Mouse (Mus musculus) layer of hippocampus, adult 2 months (tissue): ENCODE data around the gene Tmem209. TPM values are rescaled to one million over a fixed set of nuclear protein-coding genes. Genes with fewer than 3 reads are reported as not detected.
A peak's percentile ranks its signal among the peaks of the same experiment; 100 is the strongest.

ENCODE experiments used
- DNase-seq, 2 experiments: peaks; one replicate each; pipeline ENCODE4 v3.0.0; 2022; ENCODE audit warnings: low spot score in 2 of 2
- H3K27ac ChIP-seq: fragments of 200-600 bp; 2 replicates; pipeline ENCODE4 v1.8.1; 2022
- H3K4me3 ChIP-seq: fragments of 200-600 bp; 2 replicates; pipeline ENCODE4 v1.8.1; 2022; ENCODE audit warnings: mild to moderate bottlenecking
- CTCF ChIP-seq: fragments of 200-600 bp; conservative IDR thresholded peaks from 2 replicates; pipeline ENCODE4 v1.8.1; 2022; ENCODE audit warnings: antibody characterized with exemption, mild to moderate bottlenecking, moderate library complexity
- long read RNA-seq, 2 experiments: library from polyadenylated mRNA; stranded (forward); transcript quantifications; one replicate each; pipeline ENCODE4 v2.0.0; 2021; ENCODE audit warnings: borderline mapping rate in 2 of 2
- total RNA-seq, 2 experiments: library from RNA; stranded (reverse); gene quantifications; 2 replicates each; pipeline ENCODE4 v1.2.3; 2021

Tmem209 gene
- 10 to 100 TPM; 19.5 to 23.0 TPM for total RNA-seq
- long read RNA-seq, experiment 1, transcript Tmem209-204 (15 exons, 3,485 nt) = major isoform, 9 of 15 reads
- long read RNA-seq, experiment 1, partial matches to known transcripts = 4 of 15 reads
- long read RNA-seq, experiment 1, other reads (novel, unspliced or antisense) = 2 of 15 reads
- long read RNA-seq, experiment 2, transcript Tmem209-204 (15 exons, 3,485 nt) = major isoform, 17 of 25 reads
- long read RNA-seq, experiment 2, partial matches to known transcripts = 4 of 25 reads
- long read RNA-seq, experiment 2, other reads (novel, unspliced or antisense) = 2 of 25 reads

DNA sequence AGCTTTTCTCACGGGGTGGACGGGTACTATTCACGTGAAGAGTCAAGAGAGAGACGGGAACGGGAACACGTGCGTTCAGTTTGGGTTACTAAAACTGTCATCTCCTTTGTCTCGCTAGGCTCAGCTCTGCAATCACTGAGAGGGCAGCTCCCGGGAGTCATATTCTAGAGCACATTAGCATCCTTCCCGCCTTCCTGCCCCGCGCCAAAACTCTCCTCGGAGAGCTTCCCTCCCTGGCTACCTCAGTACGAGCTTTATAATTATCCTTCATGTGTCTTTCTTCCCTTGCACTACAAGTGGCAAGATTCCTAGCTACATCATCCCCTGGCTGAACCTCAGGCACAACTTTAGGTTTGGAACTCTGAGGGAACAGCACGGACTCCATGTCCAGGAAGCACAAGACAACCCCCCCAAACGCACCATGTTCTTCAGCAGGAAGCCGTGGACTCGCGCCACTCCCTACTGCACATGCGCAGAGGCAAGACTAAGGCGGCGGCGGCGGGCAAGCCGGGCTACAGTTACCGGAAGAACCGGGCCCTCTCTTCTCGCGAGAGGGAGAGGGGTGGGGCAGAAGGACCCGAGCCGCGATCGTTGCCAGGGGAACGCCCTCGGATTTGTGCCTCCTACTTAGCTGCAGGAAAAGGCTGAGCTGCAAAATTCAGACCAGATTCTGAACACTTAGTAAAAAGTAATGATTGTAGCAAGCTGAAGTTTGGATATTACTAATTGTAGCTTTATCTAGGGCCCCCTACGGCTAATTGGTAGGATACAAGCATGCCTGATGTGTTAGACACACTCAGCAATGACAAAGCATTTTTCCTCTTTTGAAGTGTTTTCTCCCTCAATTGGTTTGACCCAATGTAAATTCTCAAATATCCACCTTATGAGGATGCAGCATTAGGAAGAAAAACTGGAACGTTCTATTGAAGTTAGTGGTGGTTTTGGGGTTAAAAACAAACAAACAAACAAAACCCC, at the start of gene Tmem209, which contains the start of gene Ssmem1:
Tmem209 (minus strand) TSS at position 519 of the 975 bp plus-strand sequence.
Ssmem1 (plus strand) TSS at position 585 of the 975 bp plus-strand sequence.
- TF ChIP-seq CTCF = no peak
- Histone ChIP-seq H3K27ac (peak within 1 kb of the TSS; percentile 92), H3K4me3 (peak within 1 kb of the TSS; percentile 78)
- peak; percentile 98 to 99 for DNase-seq

DNA sequence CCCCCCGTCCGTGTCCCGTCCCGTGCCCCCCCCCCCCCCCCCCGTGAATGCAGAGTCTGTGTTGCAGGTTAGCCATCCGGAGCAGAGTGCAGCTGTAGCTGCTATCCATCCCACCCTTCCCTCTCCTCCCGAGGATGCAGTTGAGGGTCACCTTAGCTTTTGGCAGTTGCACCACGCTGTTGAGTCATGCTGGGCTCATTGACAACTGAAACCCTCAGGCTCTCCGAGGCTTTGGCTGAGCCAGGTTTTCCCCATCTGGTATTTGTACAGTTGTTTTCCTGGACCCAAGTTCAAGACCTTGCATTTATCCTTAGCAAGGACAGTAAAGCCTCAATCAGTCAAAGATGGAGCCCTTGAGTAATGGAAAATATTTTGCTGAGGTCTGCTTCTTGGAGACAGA, 46.5 kb upstream of the Tmem209 start:
- no peak overlapping the region for H3K27ac ChIP-seq
- DNase-seq = no peak

DNA sequence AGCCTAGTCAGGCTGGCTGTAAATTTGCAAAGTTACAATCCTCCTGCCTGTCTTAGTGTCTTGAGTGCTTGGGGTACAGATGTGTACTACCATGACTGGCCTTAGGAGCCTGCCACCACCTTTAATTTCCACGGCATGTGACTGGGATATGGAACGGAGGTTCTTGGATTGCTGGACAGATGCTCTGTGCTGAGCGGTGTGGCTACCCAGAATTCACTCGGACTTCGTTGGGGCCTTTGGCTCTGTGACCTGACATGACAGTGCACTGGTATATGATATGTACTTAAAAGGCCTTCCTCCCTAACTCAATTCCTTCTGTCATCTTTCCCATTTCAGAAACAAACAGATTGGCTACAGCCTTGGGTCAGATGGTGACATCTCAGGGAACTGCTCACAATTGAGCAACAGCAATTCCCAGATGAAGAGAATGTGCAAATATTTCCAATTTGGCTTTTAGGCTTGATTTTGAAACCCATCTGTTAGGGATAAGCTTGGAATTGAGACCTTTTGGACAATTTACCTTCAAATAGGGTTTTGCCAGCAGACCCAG, 45.1 kb upstream of the Tmem209 start:
- no peak for TF ChIP-seq CTCF
- no peak for DNase-seq
- no peak overlapping the region for H3K4me3 ChIP-seq
- no peak overlapping the region for H3K27ac ChIP-seq

More for the DNA sequence above, 46.5 kb upstream of the Tmem209 start:
- no peak overlapping the region for H3K4me3 ChIP-seq
- TF ChIP-seq CTCF = no peak

DNA sequence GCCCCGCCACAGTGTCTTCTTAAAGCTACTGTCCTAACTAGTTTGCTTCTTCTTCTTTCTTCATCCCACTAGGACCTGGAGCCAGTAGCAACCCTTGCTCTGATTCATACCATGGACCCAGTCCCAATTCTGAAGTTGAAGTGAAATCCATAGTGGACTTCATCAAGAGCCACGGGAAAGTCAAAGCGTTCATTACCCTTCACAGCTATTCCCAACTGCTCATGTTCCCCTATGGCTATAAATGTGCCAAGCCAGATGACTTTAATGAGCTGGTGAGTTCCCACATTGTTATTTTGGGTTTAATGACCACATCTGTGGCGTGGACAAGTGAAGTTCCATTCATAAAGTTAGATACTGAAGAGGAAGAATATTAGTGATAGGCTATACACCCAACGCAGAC, 44.5 kb upstream of the Tmem209 start:
- Histone ChIP-seq H3K27ac (no peak overlapping the region), H3K4me3 (no peak overlapping the region)
- DNase-seq = no peak
- TF ChIP-seq CTCF = no peak

DNA sequence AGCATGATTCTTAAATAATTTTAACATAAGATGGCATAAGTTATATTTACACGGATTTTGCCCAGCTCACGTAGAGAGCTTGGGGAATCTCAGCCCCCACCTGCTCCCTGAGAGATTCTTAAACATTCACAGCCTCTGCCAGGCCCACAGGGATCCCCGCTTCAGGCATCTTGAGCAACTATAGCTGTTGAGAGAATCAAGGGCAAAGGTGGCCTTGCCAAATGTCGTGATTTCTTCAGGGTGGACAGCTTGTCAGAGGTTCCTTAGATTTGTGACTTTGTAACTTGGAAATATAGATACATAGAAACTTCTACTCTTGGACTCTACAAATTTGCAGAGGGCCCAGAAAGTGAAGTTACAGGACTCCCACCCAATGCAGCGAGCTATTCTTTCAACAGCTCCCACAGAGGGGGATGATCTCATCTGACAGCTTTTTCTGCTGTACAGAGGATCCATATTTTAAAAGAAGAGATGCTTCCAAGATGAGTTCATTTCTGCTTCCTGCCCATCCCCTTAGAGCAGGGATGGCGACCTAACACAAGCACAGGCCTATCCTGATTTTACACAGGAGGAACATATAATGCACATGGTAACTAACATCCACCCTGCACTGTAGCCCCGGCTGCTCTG, 43.9 kb upstream of the Tmem209 start:
- H3K27ac ChIP-seq = no peak overlapping the region
- no peak for DNase-seq

DNA sequence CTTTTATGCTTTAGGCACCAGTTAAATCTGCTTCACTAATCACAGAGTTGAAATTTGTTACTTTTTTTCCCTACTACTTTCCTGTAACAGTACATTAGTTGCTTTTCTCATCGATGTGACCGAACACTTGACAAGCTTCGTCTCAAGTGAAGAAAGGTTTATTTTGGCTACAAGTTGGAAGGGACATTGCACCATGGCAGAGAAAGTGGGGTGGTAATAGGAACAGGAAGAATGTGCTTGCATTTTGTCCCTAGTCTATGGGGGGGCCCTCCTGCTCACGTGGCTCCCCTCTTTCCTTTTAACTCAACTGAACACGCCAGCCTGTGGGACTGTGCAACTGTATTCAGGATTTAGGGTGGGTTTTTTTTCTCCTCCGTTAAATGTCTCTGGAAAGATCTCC, 43.0 kb upstream of the Tmem209 start:
- Histone ChIP-seq H3K4me3 (no peak overlapping the region), H3K27ac (peak overlapping the region; percentile 12; the same call in 1 of the 2 replicates)
- DNase-seq = no peak
- TF ChIP-seq CTCF = no peak

More for the DNA sequence above, 43.9 kb upstream of the Tmem209 start:
- no peak overlapping the region for H3K4me3 ChIP-seq
- no peak for TF ChIP-seq CTCF

DNA sequence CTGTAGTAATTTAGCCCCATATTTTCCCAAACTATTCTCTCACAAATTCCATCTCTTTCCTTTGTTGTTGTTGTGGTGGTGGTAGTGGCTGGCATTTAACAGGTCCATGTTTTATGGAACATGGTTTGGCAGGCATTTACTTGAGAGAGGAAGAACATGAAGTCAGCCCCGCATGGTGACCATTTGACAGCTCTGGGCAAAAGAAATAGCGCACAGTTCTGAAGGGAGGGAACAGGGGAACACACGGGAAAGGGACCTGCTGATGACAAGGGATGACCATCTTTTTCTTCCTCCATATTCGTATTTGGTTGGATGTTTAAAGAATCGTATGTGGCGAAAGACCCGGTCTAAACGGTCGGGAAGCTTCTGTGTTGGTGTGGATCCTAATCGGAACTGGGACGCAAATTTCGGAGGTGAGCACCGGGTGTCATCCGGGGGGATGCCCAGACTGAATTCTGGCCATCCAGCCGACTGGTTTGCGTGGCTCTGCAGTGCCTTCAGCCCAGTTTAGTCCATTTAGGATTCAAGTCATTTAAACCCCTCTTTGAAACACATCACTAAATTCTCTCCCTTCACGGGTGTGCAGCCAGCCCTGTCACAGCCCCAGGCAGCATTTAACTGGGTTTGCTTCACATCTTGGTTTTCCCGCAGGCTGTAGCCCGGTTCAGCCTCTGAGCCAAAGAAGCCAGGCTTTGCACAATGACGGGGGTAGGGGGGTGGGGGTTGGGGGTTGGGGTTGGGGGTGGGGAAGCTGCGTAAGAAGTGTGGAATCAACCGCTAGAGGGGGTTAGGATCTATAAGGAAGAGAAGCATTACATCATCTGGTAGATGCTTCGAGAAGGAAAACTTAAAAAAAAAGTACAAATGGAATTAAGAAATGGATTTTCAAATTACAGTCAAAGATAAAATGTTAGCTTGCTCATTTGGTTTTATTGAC, 42.3 kb upstream of the Tmem209 start:
- Histone ChIP-seq H3K27ac (peak overlapping the region; percentile 82), H3K4me3 (peak overlapping the region; percentile 47)
- no peak for DNase-seq
- peak; percentile 58 for TF ChIP-seq CTCF

DNA sequence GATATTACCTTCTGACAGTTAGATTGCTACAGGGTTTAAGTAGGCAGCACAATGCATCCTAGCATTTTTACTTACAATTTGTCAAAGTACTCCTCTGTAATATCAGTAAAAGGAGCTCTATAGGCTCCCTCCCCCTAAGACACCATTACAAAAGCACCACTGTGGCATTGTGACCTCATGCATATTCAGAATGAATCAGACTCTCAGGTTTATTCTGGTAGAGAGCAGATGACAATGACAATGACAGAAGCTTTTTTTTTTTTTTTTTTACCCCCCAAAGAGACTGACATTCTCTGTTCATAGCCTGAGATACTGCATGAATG, 41.6 kb upstream of the Tmem209 start:
- peak overlapping the region; percentile 61; the same call in 1 of the 2 replicates for H3K27ac ChIP-seq
- TF ChIP-seq CTCF = no peak
- no peak overlapping the region for H3K4me3 ChIP-seq
- no peak for DNase-seq

DNA sequence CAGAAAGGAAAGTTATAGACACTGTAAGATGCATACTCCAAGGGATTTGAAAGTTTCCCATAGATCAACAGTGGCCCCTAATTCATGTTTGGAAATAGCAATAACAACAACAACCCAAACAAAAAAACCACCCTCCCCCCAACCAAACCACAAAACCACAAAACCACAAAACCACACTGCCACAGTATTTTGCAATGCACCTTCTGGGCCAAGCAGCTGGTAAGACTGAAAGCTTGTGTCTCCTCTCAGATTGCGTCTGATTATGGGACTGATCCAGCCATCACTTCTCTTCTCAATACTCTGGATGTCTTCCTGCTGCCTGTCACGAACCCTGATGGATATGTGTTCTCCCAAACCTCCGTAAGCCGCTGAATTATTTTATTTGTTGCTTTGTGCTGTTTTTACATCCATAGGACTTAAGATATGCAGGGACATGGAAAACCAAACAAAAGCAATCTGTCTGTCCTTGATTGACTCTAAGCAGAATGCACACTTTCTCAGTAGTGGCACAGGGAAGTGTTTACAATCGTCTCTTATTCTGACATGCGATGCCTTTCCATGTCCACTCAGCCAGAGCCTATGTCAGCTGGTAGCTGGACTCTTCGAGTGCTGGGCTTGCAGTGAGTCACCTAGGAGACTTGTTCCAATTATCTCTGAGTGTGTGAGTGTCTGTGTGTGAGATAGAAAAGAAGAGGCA, 41.1 kb upstream of the Tmem209 start:
- H3K27ac ChIP-seq = peak overlapping the region; percentile 61; the same call in 1 of the 2 replicates
- no peak for DNase-seq
- no peak overlapping the region for H3K4me3 ChIP-seq
- no peak for TF ChIP-seq CTCF

DNA sequence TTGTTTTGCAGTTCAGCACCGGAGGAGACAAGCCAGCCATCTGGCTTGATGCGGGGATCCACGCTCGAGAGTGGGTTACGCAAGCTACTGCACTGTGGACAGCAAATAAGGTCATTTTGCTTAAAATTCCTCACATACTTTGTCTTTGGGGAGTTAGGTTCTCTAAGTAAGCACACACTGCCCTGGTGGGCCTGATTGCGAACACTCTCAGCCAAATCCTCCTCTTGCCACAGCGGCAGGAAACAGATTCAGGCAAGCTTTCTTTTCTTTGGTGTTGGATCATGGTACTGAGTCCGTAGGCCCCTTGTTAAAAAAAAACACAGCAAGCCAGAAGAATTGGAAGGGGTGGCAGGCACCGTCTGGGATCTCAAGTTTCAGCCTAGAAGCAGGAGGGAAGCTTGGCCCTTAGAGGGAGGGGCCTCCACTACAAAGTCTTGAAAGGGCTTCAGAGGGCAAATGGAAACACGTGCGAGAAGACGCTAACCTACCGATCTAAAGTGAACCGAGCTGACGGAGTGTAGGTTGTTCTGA, 39.7 kb upstream of the Tmem209 start:
- no peak for DNase-seq
- no peak for TF ChIP-seq CTCF
- H3K4me3 ChIP-seq = no peak overlapping the region
- no peak overlapping the region for H3K27ac ChIP-seq
